Mouse (Mus musculus) ES-E14 (cell line): ENCODE results near the gene Lrrc4. TPM values are rescaled to one million over a fixed set of nuclear protein-coding genes. Genes with fewer than 3 reads are reported as not detected.

Source experiments
- DNase-seq: peaks from one replicate; pipeline ENCODE4 v3.0.0-alpha.2; 2013; ENCODE audit warnings: low read depth, low spot score
- H3K27ac ChIP-seq: 2 replicates; pipeline ENCODE4 v1.5.1; 2012; ENCODE audit warnings: low read depth, mild to moderate bottlenecking, low read length, moderate library complexity, mixed read lengths; ENCODE audit not compliant: poor library complexity, insufficient read depth, severe bottlenecking
- H3K36me3 ChIP-seq: 2 replicates; pipeline ENCODE4 v1.6.1; 2012; ENCODE audit warnings: mild to moderate bottlenecking, low read length, moderate library complexity, mixed read lengths; ENCODE audit not compliant: control insufficient read depth, poor library complexity, insufficient read depth, severe bottlenecking
- H3K4me1 ChIP-seq, 2 experiments: fragments of 150-350 bp in 1 of 2; sonication (generic) in 1 of 2; 2 replicates each; pipeline ENCODE4 v1.6.1; 2012; ENCODE audit warnings: low read length in 2 of 2, mild to moderate bottlenecking in 1 of 2, mixed read lengths in 1 of 2; ENCODE audit not compliant: control insufficient read depth in 2 of 2, insufficient read depth in 2 of 2, poor library complexity in 1 of 2
- H3K4me3 ChIP-seq, 2 experiments: fragments of 150-350 bp in 1 of 2; sonication (generic) in 1 of 2; 2 replicates each; pipeline ENCODE4 v1.5.1; 2012; ENCODE audit warnings: low read length in 2 of 2, low read depth in 1 of 2, mild to moderate bottlenecking in 1 of 2, mixed read lengths in 1 of 2; ENCODE audit not compliant: insufficient read depth in 1 of 2, poor library complexity in 1 of 2, severe bottlenecking in 1 of 2
- H3K9ac ChIP-seq: 2 replicates; pipeline ENCODE4 v1.6.1; 2012; ENCODE audit warnings: low read depth, mild to moderate bottlenecking, low read length, mixed read lengths; ENCODE audit not compliant: poor library complexity, insufficient read depth, severe bottlenecking
- H3K9me3 ChIP-seq: fragments of 150-350 bp; sonication (generic); 2 replicates; pipeline ENCODE4 v1.6.1; 2012; ENCODE audit warnings: low read depth, mild to moderate bottlenecking, low read length; ENCODE audit not compliant: control insufficient read depth, insufficient read depth
- CHD2 ChIP-seq: IDR thresholded peaks from 2 replicates; pipeline ENCODE4 v1.6.1; 2014; ENCODE audit warnings: mild to moderate bottlenecking, low read depth, low read length, inconsistent platforms
- HCFC1 ChIP-seq: IDR thresholded peaks from 2 replicates; pipeline ENCODE4 v1.6.1; 2012; ENCODE audit warnings: low read length, inconsistent platforms, borderline replicate concordance; ENCODE audit not compliant: insufficient read depth
- MAFK ChIP-seq: IDR thresholded peaks from 2 replicates; pipeline ENCODE4 v1.6.1; 2014; ENCODE audit warnings: mild to moderate bottlenecking, low read depth, low read length, inconsistent platforms; ENCODE audit not compliant: insufficient read depth
- ZC3H11A ChIP-seq: IDR thresholded peaks from 2 replicates; pipeline ENCODE4 v1.6.1; 2012; ENCODE audit warnings: low read depth, mild to moderate bottlenecking, inconsistent platforms, low read length, borderline replicate concordance
- ZNF384 ChIP-seq: IDR thresholded peaks from 2 replicates; pipeline ENCODE4 v1.6.1; 2012; ENCODE audit warnings: low read depth, low read length, inconsistent platforms
- in situ Hi-C, 2 experiments: fragments of 600-800 bp; cut with MboI; formaldehyde crosslinking; loops; one replicate each; pipeline ENCODE4 v1.15.1; 2025; ENCODE audit warnings: low sequenced_read_pairs in 2 of 2, inconsistent platforms in 1 of 2; ENCODE audit not compliant: unreplicated experiment in 2 of 2
- total RNA-seq: library from RNA; depleted of rRNA; stranded (reverse); fragments of 300-350 nt; gene quantifications from 2 replicates; pipeline ENCODE4 v1.2.3, GENCODE M21; 2012

Lrrc4 gene
- total RNA-seq, 1 experiment = 0.85 TPM

- in situ Hi-C loops = no loop called here
- no peak overlapping the region for H3K4me3 ChIP-seq
- DNase-seq = no peak
- H3K4me1 ChIP-seq = no peaks in the 10 kb centered on the region
- no peak overlapping the region for H3K9ac ChIP-seq
- no peaks in the 10 kb centered on the region for H3K9me3 ChIP-seq
- TF ChIP-seq ZC3H11A = no peak
- TF ChIP-seq ZNF384 = no peak
- TF ChIP-seq CHD2 = no peak
- no peak for TF ChIP-seq MAFK
- no peak for TF ChIP-seq HCFC1
- H3K27ac ChIP-seq = no peak overlapping the region
- no peaks in the 10 kb centered on the region for H3K36me3 ChIP-seq
Observed at GRCm38 (mm10) chr6:28803678-28804279, 27.8 kb downstream of the Lrrc4 start.

- in situ Hi-C loops = no loop called here
- no peak overlapping the region for H3K9ac ChIP-seq
- peaks cover 4% of the 10 kb centered on the region for H3K36me3 ChIP-seq
- TF ChIP-seq MAFK (no peak), CHD2 (no peak)
- no peaks in the 10 kb centered on the region for H3K9me3 ChIP-seq
- H3K4me1 ChIP-seq = no peaks in the 10 kb centered on the region
- H3K4me3 ChIP-seq = no peak overlapping the region
- no peak overlapping the region for H3K27ac ChIP-seq
- no peak for DNase-seq
Observed at GRCm38 (mm10) chr6:28800976-28801375, 30.6 kb downstream of the Lrrc4 start.

GRCm38 (mm10) chr6:28799818-28800217 lies 31.7 kb downstream of the Lrrc4 start:
- peaks cover 8% of the 10 kb centered on the region for H3K36me3 ChIP-seq
- no peak overlapping the region for H3K9ac ChIP-seq
- no peaks in the 10 kb centered on the region for H3K9me3 ChIP-seq
- H3K4me3 ChIP-seq = no peak overlapping the region
- no peak for DNase-seq
- H3K4me1 ChIP-seq = no peaks in the 10 kb centered on the region
- TF ChIP-seq CHD2 (no peak), MAFK (no peak), ZC3H11A (no peak), HCFC1 (no peak), ZNF384 (no peak)
- in situ Hi-C loops = no loop called here
- H3K27ac ChIP-seq = no peak overlapping the region

GRCm38 (mm10) chr6:28795792-28796515 lies 35.6 kb downstream of the Lrrc4 start:
- Histone ChIP-seq H3K36me3 (peaks cover 8% of the 10 kb centered on the region), H3K4me1 (no peaks in the 10 kb centered on the region), H3K9ac (no peak overlapping the region), H3K9me3 (no peaks in the 10 kb centered on the region), H3K4me3 (no peak overlapping the region), H3K27ac (no peak overlapping the region)
- in situ Hi-C loops = no loop called here
- no peak for TF ChIP-seq MAFK
- TF ChIP-seq CHD2 = no peak
- no peak for TF ChIP-seq HCFC1
- no peak for TF ChIP-seq ZC3H11A
- no peak for TF ChIP-seq ZNF384
- DNase-seq = no peak
